Mouse (Mus musculus) embryonic facial prominence, embryonic 11.5 days (tissue): Measurements from ENCODE around the gene Nkd2. TPM values are rescaled to one million over a fixed set of nuclear protein-coding genes. Genes with fewer than 3 reads are reported as not detected.
A peak's percentile ranks its signal among the peaks of the same experiment; 100 is the strongest.

Experiments
- ATAC-seq: fragments of 200-750 bp; cut with Nextera tagmentation; replicated peaks from 2 replicates; pipeline ENCODE4 v1.8.0; 2017; ENCODE audit warnings: low read depth; ENCODE audit not compliant: insufficient number of reproducible peaks, low FRiP score, low TSS enrichment
- DNase-seq: peaks from one replicate; pipeline ENCODE4 v3.0.0-alpha.2; 2015; ENCODE audit warnings: low spot score
- H3K27ac ChIP-seq: fragments of 300-500 bp; sonication (generic); replicated peaks from 2 replicates; pipeline ENCODE4 v1.5.1; 2014; ENCODE audit warnings: mild to moderate bottlenecking, low read depth, low read length, control low read depth
- H3K27me3 ChIP-seq: fragments of 300-500 bp; sonication (generic); 2 replicates; pipeline ENCODE4 v1.6.1; 2014; ENCODE audit warnings: mild to moderate bottlenecking, low read length, moderate library complexity, mixed read lengths; ENCODE audit not compliant: control insufficient read depth, insufficient read depth
- H3K36me3 ChIP-seq: fragments of 300-500 bp; sonication (generic); replicated peaks from 2 replicates; pipeline ENCODE4 v1.6.1; 2014; ENCODE audit warnings: low read depth, mild to moderate bottlenecking, low read length, moderate library complexity, mixed read lengths; ENCODE audit not compliant: control insufficient read depth, insufficient read depth
- H3K4me1 ChIP-seq: fragments of 300-500 bp; sonication (generic); 2 replicates; pipeline ENCODE4 v1.6.1; 2014; ENCODE audit warnings: low read length, mixed read lengths; ENCODE audit not compliant: control insufficient read depth, insufficient read depth
- H3K4me2 ChIP-seq: fragments of 300-500 bp; sonication (generic); 2 replicates; pipeline ENCODE4 v1.6.1; 2014; ENCODE audit warnings: low read depth, mild to moderate bottlenecking, control low read depth, low read length, moderate library complexity
- H3K4me3 ChIP-seq: fragments of 300-500 bp; sonication (generic); 2 replicates; pipeline ENCODE4 v1.5.1; 2014; ENCODE audit warnings: low read depth, low read length, control low read depth
- H3K9ac ChIP-seq: fragments of 300-500 bp; sonication (generic); replicated peaks from 2 replicates; pipeline ENCODE4 v1.6.1; 2014; ENCODE audit warnings: mild to moderate bottlenecking, control low read depth, low read length
- H3K9me3 ChIP-seq: fragments of 300-500 bp; sonication (generic); replicated peaks from 2 replicates; pipeline ENCODE4 v1.6.1; 2016; ENCODE audit warnings: mild to moderate bottlenecking, low read length, inconsistent platforms, mixed read lengths; ENCODE audit not compliant: control insufficient read depth
- WGBS: fragments of 180-500 bp; shearing (Covaris S2); extraction: QIAGEN DNeasy Blood & Tissue Kit; methylation state at CpG from one replicate; pipeline ENCODE4 v1.1.7; 2014; 5-methylcytosine and 5-hydroxymethylcytosine counted together
- polyA plus RNA-seq: library from polyadenylated mRNA; unstranded; fragments of >200 nt; fragmentation: Nextera tagmentation; extraction: Ambion mirVana; gene quantifications from 2 replicates; pipeline ENCODE4 v1.2.1, GENCODE M21; 2014

Nkd2 gene
- polyA plus RNA-seq, 1 experiment from 2014 or later: 20.2 TPM

DNA sequence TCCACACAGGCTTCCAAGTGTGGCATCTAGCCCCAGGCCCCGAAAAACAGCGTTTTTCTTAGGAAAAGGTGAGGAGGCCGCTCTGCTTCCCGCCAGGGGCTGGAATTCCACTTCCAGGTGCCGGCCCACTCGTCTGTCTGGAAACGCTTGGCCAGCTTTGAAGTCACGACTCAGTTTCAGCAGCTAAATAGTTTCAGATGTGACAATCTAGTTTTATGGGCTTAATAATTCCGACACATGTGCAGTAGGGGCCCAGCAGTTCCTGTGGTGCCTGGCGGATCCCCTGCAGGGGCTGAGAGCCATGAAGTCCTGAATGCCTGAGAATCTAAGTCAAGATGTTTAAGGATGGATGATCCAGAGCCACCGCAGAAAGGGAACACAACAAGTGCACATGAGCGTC, 13.6 kb downstream of the Nkd2 start:
- Histone ChIP-seq H3K36me3 (no peaks in the 10 kb centered on the region), H3K4me3 (no peak overlapping the region), H3K27ac (peak overlapping the region; percentile 83), H3K27me3 (no peaks in the 10 kb centered on the region), H3K4me2 (no peak overlapping the region), H3K4me1 (peaks cover 6% of the 10 kb centered on the region; the same call in 1 of the 2 replicates), H3K9ac (0 out of 2 replicates have a peak overlapping the region, but pooled peaks have one; percentile 5), H3K9me3 (no peaks in the 10 kb centered on the region)
- WGBS: 24% methylated on average over 12 of the region's 12 CpGs
- ATAC-seq (no peak), DNase-seq (peak; percentile 89)

DNA sequence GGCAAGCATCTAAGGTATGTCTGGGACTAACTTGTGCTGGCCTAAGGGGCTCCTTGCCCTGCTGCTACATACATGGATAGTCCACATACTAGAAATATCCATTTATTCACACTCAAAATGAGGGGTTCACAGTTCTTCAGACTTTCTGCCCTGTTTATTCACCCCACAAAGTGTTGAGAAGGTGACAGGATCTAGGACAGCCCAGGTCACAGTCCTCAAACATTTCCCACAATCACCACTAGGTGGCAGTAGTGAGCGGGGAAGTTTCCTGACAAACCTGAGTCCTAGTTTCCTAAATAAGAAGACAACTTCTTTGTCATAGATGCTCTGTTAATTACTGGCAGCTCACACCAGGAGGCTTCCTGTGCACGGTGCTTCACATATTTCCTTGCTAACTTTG, 15.9 kb downstream of the Nkd2 start:
- 2% methylated on average over 2 of the region's 2 CpGs for WGBS
- H3K36me3 ChIP-seq: no peaks in the 10 kb centered on the region
- no peak overlapping the region for H3K4me3 ChIP-seq
- no peak overlapping the region for H3K27ac ChIP-seq
- no peak overlapping the region for H3K4me2 ChIP-seq
- no peaks in the 10 kb centered on the region for H3K27me3 ChIP-seq
- H3K9ac ChIP-seq: no peak overlapping the region
- ATAC-seq (0 out of 2 replicates have a peak, but pooled peaks have one; percentile 20), DNase-seq (peak; percentile 81)
- peaks cover 6% of the 10 kb centered on the region; the same call in 1 of the 2 replicates for H3K4me1 ChIP-seq
- no peaks in the 10 kb centered on the region for H3K9me3 ChIP-seq

DNA sequence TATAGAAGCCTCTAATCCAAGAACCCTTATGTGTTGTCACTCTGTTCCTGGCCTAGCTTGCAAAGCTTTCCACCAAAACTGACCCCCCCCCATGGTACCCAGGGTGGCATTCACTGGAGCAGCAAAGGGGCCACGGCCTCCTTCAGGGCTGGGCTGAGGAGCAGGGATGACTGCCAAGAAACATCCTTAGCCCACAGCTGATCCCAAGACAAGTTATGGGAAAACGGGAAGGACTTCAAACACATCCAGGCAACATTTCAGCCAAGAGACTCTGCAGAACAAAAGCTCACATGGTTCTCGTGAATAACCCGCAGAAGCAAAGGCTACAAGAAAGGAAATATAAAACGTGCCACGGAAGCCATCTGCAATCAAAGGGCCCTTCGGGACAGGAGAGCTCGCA, 20.2 kb downstream of the Nkd2 start:
- no peak overlapping the region for H3K4me3 ChIP-seq
- H3K4me1 ChIP-seq: no peaks in the 10 kb centered on the region
- no peaks in the 10 kb centered on the region for H3K36me3 ChIP-seq
- H3K9me3 ChIP-seq: no peaks in the 10 kb centered on the region
- no peak overlapping the region for H3K9ac ChIP-seq
- no peak overlapping the region for H3K4me2 ChIP-seq
- WGBS: 78% methylated on average over 8 of the region's 8 CpGs
- H3K27ac ChIP-seq: no peak overlapping the region
- no peaks in the 10 kb centered on the region for H3K27me3 ChIP-seq
- ATAC-seq (no peak), DNase-seq (no peak)

DNA sequence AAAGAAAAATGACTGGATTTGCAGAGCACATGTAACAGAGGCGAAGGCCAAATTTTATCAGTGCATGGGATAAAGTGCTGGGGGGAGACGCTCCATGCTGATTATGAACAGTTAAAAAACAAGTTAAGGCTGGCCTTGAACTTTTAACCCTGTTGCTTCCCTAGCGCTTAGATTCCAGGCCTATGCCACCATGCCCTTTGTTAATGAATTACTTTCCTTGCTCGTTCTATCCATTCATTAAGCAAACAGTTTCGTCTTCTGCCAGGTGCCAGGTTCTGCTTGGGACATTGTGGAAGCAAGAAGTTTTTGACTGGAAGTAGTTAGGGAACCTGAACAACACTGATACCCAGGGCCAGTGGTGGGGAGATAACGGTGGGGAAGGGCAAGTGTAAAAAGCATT, 23.7 kb downstream of the Nkd2 start:
- Histone ChIP-seq H3K4me2 (no peak overlapping the region), H3K27me3 (no peaks in the 10 kb centered on the region), H3K9ac (no peak overlapping the region), H3K4me1 (no peaks in the 10 kb centered on the region), H3K9me3 (no peaks in the 10 kb centered on the region), H3K36me3 (no peaks in the 10 kb centered on the region; the same call in 1 of the 2 replicates), H3K27ac (no peak overlapping the region), H3K4me3 (no peak overlapping the region)
- ATAC-seq: no peak
- WGBS: 86% methylated on average over 6 of the region's 6 CpGs
- DNase-seq: no peak

DNA sequence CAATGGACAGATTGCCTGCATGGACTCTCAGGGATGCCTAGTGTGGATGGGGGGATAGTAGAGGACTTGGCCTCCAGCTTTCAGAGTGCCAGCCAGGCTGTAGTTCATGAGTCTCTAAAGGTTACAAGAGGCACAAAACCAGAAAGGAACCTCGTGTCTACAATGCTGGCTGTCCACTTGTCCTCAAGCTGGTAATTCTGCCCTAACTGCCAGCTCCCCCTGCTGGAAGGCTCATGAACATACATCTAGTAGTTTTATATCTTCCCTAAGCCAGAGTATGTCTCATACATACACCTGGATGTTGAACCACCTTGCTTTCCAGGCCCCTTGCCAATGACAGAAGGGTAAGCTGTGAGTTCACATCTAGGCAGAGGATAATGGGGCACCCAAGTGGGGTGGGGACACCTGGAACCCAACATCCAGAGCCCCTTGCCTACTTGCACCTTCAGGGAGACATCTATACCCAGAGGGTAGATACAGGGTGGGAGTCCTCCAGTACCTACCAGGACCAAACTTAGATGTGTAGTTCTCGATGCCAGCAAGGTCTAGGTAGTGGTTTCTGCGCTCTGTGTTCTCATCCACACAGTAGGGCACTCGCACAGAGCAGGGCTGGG, 25.1 kb downstream of the Nkd2 start:
- Histone ChIP-seq H3K27me3 (no peaks in the 10 kb centered on the region), H3K4me3 (no peak overlapping the region), H3K9ac (no peak overlapping the region), H3K4me1 (no peaks in the 10 kb centered on the region), H3K36me3 (no peaks in the 10 kb centered on the region; the same call in 1 of the 2 replicates), H3K4me2 (no peak overlapping the region), H3K27ac (no peak overlapping the region), H3K9me3 (no peaks in the 10 kb centered on the region)
- no peak for ATAC-seq
- WGBS: 72% methylated on average over 4 of the region's 4 CpGs
- peak; percentile 64 for DNase-seq

DNA sequence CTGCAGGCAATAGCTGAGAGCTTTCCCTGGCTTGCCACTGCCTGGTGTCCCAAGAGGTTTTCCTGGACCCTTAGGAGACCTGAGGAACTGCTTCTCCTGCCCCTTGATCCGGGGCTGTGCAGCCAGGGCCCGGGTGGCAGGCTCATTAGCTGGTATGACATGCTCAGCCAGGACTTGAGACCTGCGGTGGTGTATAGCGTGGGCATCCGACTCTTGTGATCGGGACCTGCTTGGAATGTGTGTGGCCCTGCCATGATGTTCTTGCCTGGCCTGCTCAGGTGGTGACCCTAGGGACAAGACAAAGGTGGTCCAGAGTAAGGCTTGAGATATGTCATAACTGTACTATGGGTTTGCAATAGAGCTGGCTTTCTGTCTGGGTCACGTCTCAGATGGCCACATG, 26.2 kb downstream of the Nkd2 start:
- Histone ChIP-seq H3K27ac (no peak overlapping the region), H3K9ac (no peak overlapping the region), H3K4me2 (no peak overlapping the region), H3K36me3 (no peaks in the 10 kb centered on the region; the same call in 1 of the 2 replicates), H3K9me3 (no peaks in the 10 kb centered on the region), H3K4me1 (no peaks in the 10 kb centered on the region), H3K27me3 (no peaks in the 10 kb centered on the region), H3K4me3 (no peak overlapping the region)
- WGBS: 93% methylated on average over 7 of the region's 7 CpGs
- no peak for ATAC-seq
- no peak for DNase-seq

DNA sequence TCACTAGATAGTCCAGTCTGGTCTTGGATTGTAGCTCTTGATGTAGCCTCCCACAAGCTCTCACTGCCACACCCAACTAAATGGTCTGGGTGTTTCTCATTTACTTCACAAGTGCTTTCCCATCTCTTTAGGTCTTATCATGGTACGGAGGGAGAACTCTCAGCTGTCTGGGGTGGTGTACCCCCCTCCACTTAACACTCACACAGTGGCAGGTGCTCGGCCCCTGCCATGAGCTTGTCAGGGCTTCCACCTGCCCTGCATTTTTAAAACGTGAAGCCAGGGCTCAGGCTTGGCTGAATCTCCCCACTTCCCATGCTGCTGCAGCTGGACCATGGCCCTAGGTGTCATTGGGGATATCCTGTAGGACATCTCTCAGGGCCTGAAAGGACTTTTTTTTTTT, 28.5 kb downstream of the Nkd2 start:
- Histone ChIP-seq H3K9me3 (no peaks in the 10 kb centered on the region), H3K4me3 (no peak overlapping the region), H3K27ac (no peak overlapping the region), H3K4me2 (no peak overlapping the region), H3K9ac (no peak overlapping the region), H3K36me3 (peaks cover 6% of the 10 kb centered on the region), H3K4me1 (no peaks in the 10 kb centered on the region), H3K27me3 (no peaks in the 10 kb centered on the region)
- DNase-seq (no peak), ATAC-seq (no peak)
- 81% methylated on average over 3 of the region's 3 CpGs for WGBS

DNA sequence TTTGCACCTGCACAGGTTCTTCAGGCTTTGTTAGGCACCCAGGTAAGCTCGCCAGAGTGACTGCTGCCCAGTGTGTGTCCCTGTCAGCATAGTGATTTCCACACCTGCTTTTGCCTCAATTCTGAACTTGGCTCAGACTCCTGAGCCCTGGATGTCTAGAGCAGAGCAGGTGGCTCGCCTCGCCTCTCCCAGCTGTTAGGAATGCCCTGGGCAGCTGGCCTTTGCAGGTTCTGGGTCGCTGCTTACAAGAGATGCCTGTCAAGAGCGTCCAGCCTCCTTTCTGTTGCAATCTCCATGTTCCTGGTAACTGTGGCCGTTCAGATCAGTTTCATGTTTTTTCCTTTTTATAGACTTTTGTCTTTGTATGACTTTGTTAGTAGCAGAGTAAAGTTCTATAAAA, 31.1 kb downstream of the Nkd2 start:
- H3K9ac ChIP-seq: no peak overlapping the region
- H3K27me3 ChIP-seq: no peaks in the 10 kb centered on the region
- no peaks in the 10 kb centered on the region for H3K4me1 ChIP-seq
- DNase-seq (no peak), ATAC-seq (no peak)
- WGBS: 78% methylated on average over 6 of the region's 6 CpGs
- H3K4me2 ChIP-seq: no peak overlapping the region
- H3K36me3 ChIP-seq: peaks cover 10% of the 10 kb centered on the region
- no peak overlapping the region for H3K27ac ChIP-seq
- no peaks in the 10 kb centered on the region for H3K9me3 ChIP-seq
- H3K4me3 ChIP-seq: no peak overlapping the region
